Mouse (Mus musculus) liver (tissue): ENCODE measurements around the gene Camta1.

Source experiments
- DNase-seq: peaks from one replicate; pipeline ENCODE4 v3.0.0-alpha.2; 2020; ENCODE audit warnings: mixed read lengths

The Camta1 gene

GRCm38 (mm10) chr4:151360976-151361673 lies 500.6 kb downstream of the Camta1 start:
- no peak for DNase-seq

DNA sequence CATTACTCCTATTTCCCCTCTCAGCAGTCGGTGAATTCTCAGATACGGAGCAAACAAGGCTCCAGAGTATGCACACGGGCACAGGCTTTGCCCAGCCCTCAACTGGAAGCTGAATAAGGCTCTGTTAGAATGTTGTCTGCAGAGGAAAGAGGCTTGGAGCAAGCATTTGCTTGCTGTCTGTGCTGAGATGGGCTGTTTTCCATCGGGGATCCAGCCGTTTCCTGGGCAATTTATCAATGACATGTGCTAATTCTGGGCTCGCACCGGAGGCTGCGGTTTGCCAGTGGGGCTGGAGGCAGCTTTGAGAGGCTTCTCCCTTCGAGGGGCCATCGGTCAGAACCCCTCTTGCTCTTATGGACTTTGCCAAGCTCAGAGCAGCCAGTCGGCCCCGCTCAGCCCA lies 506.2 kb downstream of the Camta1 start:
- no peak for DNase-seq

- DNase-seq = no peak
Measured at GRCm38 (mm10) chr4:151352791-151353190, 508.9 kb downstream of the Camta1 start.

GRCm38 (mm10) chr4:151352249-151352648 lies 509.4 kb downstream of the Camta1 start:
- no peak for DNase-seq

DNA sequence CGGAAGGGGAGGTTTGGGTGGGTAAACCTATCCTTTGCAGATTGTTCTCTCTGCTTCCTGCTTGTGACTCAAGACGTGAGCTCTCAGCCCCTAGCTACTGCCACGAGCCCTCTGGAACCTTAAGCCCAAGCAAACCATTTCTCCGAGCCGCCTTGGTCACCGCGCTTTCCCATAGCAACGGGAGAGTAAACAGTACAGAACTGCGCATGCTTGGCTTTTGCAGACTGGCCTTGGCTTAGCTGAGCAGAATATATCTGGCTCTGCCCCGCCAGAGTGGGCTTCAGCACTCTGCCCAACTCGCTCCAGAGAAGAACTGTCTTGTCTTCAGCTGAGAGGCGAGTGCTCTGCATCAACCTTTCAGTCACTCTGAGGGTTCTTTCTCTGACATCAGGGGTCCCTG lies 509.9 kb downstream of the Camta1 start:
- DNase-seq = no peak

DNA sequence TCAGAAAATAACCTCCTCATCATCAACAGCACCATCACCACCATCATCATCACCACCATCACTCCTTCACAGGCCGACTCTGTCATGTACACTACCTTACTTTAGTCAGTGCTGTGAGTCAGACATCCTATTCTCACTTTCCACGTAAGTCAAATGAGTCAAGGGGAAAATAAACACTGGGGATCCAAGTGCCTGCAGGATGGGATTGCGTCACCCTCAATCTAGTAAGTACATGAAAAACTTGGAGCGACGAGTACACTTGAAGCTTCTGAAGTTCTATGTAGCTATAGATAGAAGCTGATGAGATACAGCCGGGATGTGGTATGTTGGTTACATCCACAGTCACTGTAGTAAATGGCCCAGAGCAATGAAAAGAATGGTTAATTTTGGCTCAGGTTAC lies 514.1 kb downstream of the Camta1 start:
- DNase-seq = no peak

- no peak for DNase-seq
Measured at GRCm38 (mm10) chr4:151346673-151347072, 515.0 kb downstream of the Camta1 start.

DNA sequence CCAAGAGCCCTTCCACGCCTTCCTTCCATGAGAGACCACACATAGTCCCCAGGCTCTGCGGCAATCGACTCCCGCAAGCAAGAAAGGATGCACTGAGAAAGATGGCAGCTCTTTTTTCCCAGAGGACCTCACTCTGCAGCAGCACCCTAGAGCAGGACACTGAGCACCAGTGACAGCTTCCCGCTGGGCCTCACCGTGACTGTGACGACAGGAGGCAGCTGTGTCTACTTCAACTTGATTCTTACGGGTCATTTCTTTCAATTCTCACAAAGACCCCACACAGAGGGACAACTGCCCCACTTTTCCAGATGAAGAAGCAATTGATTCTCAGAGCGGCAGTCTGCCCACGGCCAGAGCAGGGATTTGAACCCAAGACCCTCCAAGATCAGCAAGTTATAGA lies 516.9 kb downstream of the Camta1 start:
- DNase-seq = no peak

DNA sequence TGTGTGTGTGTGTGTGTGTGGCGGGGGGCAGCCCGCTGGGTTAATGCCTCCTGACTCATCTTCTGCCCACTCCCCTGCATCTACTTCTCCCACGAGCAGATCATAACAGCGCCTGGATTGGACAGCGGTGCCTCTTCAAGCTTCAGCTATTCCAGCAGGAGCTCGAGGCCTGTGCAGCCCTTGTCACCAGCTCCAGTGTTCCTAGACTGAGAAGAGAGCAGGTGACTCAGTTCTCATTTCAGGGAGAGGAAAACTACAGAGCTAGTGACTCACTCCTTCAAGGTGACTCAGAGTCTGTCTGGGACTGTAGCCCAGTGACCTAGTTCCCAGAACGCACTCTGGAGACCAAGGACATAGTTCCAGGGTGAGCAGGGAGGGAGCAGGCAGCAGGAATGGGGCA lies 522.3 kb downstream of the Camta1 start:
- no peak for DNase-seq

GRCm38 (mm10) chr4:151338931-151339330 lies 522.7 kb downstream of the Camta1 start:
- no peak for DNase-seq

DNA sequence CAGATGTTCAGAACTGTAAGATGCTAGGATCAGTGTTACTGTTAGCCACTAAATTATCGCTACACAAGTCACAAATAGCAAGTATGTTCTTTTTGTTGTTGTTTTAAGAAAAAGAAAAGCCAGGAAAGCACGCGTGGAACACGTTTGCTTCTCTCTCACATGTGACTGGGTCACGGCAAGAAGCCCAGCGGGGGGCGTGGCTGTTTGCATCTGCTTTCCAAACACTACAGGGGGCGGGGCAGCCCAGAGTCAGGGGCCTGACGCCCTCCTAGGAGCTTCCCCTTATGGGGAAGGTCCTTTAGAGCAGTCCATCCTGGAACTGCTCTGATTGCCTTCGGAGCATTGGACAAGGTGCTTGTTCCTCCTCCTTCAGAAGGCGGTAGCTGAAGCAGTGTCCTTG lies 524.1 kb downstream of the Camta1 start:
- DNase-seq = peak; percentile 37

GRCm38 (mm10) chr4:151336413-151336812 lies 525.3 kb downstream of the Camta1 start:
- peak; percentile 17 for DNase-seq

GRCm38 (mm10) chr4:151334951-151335742 lies 526.5 kb downstream of the Camta1 start:
- DNase-seq = peak; percentile 58

DNA sequence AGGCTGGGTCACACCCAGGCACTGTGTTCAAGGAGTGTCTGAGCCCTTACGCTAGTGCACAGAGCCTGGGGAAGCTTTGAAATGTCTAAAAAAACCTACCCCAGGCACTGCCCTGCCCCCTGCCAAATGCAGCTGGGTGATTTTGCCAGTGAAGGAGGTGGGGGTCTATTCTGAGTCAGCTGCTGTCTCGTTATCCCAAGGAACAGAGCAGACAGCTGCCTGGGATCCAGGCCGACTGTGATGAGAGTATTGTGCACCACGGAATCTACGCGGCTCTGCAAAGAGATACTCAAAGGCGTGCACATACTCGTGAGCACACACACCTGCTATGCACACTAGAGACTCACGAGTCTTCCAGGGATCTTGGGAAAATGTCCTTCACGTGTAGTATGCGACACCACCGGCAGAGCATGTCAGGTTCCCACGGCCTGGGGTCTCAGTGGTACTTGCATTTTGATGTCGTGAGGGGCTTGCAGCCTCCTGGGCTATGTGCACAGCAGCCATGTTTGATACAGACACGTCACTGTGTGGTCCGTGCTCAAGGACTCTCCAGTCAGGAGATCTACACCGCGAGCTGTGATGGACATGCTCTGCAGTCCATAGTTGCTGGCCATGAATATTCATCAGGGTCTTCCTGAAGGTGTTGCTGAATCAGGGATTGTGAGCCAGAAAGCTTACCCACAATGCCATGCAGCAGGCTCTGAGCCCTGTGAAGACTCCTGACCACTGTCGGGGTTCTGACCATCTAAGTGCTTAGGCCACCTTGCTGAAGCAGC lies 529.4 kb downstream of the Camta1 start:
- no peak for DNase-seq

- DNase-seq = no peak
Measured at GRCm38 (mm10) chr4:151330983-151331382, 530.7 kb downstream of the Camta1 start.

- DNase-seq = no peak
Measured at GRCm38 (mm10) chr4:151328071-151328470, 533.6 kb downstream of the Camta1 start.

DNA sequence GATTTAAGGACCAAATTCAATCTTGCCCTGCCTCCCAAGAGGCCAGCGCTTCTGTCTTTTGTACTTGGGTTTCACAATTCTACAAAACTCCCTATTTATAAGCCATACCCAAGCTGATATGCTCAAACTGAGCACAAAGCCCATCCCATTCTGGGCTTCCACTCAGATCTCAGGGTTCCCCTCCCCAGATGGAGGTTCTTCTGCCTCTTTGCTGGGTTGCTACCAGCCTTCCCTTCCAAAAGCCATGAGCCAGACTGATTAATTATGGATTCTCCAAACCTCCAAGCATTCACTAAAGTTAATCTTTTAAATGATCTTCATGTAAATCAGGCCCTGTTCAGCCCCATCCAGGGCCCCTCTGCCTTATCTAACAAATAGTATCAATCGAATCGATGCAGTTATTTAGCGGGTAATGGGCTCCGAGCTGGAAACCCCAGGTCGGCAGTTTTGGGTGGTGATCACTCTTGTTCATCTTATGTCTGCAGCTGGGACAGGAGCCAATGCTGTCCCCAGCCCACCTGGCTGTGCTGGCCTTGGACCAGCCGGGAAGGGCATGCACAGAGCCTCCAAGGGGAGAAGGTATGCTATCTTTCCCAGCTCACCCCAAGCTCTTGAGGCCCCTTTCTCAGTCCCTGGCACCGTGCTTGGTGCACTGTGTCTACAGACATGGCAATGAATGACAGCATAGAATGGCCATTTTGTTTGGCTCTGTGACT lies 534.5 kb downstream of the Camta1 start:
- no peak for DNase-seq

DNA sequence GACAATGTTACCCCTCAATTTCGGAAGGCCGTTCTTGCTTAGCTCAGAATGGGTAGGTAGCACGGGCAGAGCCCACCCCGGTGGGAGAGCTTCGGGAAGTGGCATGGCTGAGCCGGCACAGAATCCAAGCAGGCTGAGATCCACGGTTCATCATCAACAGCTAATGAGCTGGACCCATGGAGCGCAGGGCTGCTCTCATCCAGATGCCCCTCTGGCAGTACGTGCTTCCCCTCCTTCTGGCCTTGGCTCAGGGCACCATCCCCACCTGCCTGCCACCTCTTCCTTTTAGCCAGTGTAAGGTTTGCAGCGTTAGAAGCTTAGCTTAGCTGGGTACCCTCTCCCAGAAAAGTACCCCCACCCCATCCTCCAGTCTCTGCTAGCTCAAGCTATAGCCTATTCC lies 545.2 kb downstream of the Camta1 start:
- no peak for DNase-seq

- DNase-seq = no peak
Measured at GRCm38 (mm10) chr4:151315726-151316125, 546.0 kb downstream of the Camta1 start.

GRCm38 (mm10) chr4:151310773-151311172 lies 550.9 kb downstream of the Camta1 start:
- DNase-seq = no peak

DNA sequence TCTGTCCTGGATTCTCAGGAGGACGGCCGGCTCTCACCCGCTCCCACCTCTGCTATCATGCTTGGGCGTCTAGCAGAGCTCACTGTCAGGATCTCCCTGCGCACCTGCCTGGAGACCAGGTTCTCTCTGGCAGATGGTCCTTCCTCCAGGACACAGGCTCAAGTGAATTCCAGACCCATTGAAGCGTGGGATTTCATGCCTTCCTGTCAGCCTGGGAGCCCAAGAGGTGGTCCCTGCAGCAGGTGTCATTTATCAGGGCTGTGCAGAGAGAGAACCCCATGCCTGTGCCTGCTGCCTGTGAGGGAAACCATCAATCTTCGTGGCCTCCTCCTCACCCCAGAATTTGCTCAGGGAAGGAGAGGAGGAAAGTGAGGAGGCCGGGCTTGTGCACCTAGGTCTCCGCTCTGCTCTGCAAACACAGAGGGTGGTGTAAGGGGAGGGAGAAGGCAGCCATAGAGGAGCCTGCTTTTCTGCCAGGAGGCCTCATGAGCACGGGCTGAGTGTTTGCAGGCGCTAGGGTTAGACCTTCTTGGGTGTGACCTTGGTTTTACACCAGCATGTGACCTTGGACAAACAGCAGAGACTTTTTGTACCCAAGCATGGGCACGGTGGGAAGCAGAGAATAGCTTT lies 551.5 kb downstream of the Camta1 start:
- DNase-seq = no peak

DNA sequence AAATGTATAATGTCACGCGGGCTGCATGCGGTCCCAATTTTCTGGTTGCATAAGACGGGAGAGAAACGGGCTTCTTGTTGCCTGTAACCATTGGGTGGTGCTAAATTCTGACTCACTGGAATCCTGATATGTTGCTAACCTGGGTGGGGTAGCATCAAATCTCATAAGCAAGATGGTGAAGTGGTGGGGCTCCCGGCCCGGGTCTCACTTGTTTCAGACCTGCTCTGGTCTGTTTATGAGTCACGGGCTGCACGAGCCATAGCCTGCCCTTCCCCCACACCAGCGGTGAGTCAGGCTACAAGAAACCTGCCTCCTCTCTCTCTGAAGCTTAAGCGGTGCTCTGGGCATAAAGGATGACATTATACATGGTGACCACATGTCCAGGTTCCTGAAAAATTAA lies 554.8 kb downstream of the Camta1 start:
- DNase-seq = no peak
